Mouse (Mus musculus) ovary, postnatal 14 days (tissue): ENCODE measurements around the gene Hemgn.

Source experiments
- DNase-seq: peaks from one replicate; pipeline ENCODE4 v3.0.0; 2022; ENCODE audit warnings: low spot score

Gene Hemgn

DNA sequence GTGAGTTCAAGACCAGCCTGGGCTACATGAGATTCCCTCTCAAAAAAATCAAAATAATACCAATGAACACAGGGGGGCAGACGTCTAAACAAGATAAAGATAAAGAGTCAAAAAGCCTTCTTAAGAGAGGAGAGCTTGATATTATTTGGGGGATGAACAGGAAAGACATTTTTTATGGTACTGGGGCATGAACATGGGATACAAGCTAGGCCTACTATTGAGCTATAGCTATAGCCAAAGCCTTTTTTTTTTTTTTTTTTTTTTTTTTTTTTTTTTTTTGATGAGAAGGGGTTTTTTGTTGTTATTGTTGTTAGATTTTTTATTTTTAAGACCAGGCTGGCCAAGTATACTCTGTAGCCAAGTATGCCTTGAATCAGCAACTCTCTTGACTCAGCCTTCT lies 1.2 kb downstream of the Hemgn start:
- DNase-seq: no peak

- DNase-seq: no peak
These were observed 1.8 kb downstream of the Hemgn start for GRCm38 (mm10) chr4:46411489-46411888.

DNA sequence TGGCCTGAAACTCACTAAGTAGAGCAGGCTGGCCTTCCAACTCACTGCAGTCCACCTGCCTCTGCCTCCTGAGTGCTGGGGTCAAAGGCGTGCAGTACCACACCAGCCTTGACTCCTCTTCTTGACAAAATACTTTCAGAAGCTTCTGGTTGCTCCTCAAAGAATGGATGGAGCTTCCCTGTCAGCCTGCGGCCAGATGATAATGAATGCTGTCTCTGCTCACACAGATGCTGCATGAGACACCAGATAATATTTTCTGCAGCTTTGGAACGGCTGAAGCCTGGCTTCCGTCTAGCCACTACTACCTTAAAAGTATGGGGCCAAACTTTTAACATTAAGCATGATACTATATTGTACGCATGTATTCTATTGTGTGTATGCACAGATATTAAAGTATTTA lies 2.6 kb downstream of the Hemgn start:
- DNase-seq: no peak

- no peak for DNase-seq
These were observed 6.2 kb downstream of the Hemgn start for GRCm38 (mm10) chr4:46406966-46407703.

DNA sequence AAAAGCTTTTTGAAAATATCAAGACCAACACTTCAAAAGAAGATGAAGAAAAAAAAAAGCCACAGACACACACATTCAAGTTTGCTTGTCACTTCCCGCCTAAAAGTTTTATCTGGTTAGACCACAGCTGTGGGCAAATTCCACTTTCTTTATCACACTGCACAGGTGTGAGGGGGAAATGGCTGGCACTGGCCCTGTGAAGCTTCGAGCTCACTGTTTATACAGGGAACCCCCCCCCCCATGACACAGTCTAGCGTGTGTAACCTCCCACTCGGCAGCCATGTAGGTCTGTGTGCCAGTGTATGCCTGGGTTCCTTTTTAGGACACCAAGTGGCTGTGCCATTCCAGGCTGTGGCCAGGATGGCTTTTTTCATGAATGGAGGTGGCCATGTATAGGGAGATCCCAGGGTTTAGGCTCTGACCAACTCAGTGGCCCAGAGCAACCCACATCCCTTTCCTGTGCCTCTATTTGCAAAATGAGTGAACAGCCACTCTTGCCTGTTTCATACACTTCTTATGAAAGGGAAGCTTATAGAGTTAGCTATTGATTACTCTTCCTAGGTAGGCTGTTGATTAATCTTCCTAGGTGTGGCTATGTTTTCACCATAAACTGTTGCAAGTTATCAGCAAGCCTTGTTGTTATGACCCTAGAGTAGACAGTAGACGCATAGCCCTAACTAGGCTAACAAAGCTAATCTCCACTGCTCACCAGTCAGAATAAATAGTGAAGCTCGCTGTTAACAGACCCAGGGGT lies 9.1 kb downstream of the Hemgn start:
- no peak for DNase-seq

DNA sequence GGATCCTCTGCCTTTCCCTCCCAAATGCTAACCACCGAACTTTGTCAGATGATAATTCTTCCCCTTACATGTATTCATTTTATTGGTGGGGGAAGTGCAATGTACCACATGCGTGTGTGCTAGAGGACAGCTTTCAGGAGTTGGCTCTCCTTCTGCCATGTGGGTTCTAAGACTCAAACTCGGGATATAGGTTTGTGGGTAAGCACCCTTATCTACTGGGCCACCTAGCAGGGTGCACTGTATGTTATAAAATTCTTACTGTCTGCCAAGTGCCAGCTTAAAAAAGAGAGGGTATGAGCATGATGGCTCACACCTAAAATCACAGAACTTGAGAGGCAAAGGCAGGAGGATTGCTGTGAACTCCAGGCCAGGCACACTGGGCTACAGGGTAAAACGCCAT lies 14.5 kb downstream of the Hemgn start:
- no peak for DNase-seq

DNA sequence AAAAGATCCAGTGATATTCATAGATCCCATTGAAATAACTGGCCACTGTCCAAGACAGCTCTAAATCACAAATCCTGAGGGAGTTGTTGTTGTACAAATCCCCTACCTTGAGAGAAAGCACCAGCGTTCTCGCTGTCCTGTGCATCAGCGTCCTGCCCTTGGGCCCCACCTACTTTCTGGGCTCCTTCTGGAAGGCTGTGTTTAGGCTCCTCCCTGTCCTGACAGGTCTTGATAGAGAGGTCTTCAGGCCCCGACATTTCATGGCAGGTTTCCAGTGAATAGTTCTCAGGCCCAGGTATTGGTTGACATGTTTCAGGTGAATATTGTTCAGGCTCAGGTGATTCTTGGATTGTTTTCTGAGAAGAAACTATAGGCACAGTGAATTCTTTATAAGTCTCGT lies 17.6 kb downstream of the Hemgn start:
- no peak for DNase-seq

GRCm38 (mm10) chr4:46394388-46394787 lies 18.9 kb downstream of the Hemgn start:
- DNase-seq: no peak

- DNase-seq: peak; percentile 73
These were observed 22.8 kb downstream of the Hemgn start for GRCm38 (mm10) chr4:46390390-46390970.

DNA sequence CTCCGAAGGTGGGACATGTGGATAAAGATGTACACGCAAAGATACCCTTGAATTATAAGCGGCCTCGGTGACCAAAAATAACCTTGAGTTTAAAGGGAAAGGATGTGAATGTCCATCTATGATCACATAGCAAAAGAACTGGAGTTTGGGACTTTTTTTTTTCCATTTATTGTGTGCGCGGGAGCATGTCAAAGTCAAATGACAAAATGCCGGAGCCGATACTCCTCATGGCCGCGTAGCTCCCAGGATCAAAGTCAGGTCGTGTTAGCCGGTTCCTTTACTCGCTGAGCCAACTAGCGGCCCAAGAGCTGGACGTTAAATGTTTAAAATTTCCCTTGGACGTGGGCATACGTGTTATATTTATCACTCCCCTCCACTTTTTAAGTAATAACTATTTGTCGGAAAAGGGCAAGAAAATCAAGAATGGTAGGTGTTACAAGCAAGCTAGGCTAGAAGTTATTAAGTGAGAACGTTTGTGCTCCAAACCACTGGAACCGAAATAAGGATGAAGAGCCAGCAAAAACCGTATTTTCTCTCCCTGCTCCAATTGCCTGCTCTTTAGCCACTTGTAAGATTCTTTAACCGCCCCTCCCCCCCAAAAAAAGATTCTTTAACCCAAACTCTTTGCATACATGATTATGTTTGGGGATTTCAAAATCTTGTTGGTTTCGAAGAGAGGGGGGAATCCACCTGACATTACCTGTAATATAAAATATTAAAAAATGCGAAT lies 23.5 kb downstream of the Hemgn start:
- no peak for DNase-seq

DNA sequence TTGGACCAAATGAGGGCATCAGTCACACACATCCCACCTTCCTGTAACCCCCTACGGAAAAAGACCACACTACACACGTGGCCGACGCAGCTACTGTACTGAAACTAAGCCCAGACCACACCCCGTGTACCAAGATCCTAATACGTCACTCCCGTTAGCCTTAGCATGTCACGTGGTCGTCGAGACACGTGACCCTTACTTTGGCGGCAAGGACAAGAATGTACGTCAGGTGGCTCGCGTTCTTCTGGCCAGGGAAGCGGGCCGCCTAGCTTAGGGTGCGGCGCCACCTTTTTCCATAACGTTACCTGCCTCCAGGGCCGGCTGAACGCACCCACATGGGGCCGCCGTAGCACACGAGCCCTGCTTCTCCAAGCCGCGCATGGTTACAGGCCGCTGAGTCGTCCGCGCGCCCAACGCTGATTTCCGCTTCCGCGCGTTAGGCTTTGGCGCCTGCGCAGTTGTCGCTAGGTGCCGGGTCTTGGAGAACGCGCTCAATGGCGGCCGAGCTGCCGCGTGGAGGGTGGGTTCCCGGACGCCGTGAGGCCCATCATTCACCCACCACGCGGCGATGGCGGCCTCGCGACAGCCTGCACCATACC lies 24.2 kb downstream of the Hemgn start, which contains the start of gene Trmo:
Gene Trmo (minus strand): TSS at position 425 of the 599 bp plus-strand sequence.
- DNase-seq: peak; percentile 91

DNA sequence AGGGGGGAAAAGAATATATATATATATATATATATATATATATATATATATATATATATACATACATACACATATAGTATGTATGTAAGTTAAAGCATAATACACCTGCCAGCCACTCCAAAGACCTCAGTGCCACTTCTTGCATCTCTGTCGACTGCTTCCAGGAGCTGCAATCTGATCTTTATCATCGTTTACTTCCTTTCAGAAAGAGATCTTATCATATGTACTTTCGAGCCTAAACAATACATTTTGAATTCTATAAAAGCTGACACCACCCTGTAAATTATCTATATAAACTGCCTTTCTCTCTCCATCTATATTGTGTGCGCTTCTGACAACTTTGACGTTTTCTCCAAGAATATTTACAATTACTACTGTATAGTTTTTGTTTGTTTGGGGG lies 24.8 kb downstream of the Hemgn start:
- DNase-seq: no peak

DNA sequence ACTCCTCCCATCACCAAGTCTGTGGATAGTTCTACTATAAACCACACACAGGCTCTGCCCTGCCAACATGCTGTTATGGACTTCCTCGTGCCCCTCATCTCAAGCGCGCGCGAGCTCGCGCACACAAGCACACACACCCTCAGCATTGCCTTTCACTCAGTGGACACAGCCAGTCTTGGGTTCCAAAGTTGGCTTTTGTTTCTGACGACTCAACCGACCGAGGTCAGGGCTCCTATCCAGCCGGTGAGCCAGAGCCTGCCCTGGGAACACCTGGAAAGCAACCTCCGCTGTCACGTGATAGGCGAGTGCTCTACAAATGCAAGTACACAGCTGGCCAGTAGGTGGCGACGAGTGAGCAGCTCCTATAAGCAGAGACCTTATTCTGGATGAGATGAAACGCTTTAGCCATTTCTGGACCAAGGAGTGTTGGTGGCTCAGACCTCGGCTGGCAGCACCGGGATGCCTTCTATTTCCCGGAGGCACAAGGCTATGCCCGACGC lies 38.4 kb downstream of the Hemgn start:
- DNase-seq: peak; percentile 65

- DNase-seq: no peak
These were observed 38.9 kb downstream of the Hemgn start for GRCm38 (mm10) chr4:46374455-46374854.

- DNase-seq: peak; percentile 58
These were observed 42.3 kb downstream of the Hemgn start for GRCm38 (mm10) chr4:46371030-46371429.

- no peak for DNase-seq
These were observed 42.9 kb downstream of the Hemgn start for GRCm38 (mm10) chr4:46370406-46370805.

GRCm38 (mm10) chr4:46369070-46369469 lies 44.2 kb downstream of the Hemgn start:
- DNase-seq: no peak

- DNase-seq: no peak
These were observed 45.8 kb downstream of the Hemgn start for GRCm38 (mm10) chr4:46367487-46367959.

DNA sequence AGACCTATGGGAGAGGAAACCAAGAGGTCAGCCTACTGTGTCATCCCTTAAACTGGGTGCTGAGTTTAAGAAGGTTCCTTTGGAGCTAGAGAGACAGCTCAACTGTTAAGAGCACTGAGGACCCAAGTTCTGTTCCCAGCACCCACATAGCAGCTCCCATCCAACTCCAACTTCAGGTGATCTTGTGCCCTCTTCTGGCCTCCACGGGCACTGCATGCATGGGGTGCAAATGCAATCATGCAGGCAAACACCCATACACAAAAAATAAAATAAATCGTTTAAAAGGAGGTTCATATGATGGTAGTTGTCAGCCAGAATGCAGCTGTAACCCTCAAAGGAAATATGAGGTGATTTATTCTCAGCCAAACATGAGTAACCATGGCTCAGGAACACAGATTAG lies 48.9 kb downstream of the Hemgn start:
- no peak for DNase-seq

GRCm38 (mm10) chr4:46361258-46361657 lies 52.0 kb downstream of the Hemgn start:
- DNase-seq: no peak

DNA sequence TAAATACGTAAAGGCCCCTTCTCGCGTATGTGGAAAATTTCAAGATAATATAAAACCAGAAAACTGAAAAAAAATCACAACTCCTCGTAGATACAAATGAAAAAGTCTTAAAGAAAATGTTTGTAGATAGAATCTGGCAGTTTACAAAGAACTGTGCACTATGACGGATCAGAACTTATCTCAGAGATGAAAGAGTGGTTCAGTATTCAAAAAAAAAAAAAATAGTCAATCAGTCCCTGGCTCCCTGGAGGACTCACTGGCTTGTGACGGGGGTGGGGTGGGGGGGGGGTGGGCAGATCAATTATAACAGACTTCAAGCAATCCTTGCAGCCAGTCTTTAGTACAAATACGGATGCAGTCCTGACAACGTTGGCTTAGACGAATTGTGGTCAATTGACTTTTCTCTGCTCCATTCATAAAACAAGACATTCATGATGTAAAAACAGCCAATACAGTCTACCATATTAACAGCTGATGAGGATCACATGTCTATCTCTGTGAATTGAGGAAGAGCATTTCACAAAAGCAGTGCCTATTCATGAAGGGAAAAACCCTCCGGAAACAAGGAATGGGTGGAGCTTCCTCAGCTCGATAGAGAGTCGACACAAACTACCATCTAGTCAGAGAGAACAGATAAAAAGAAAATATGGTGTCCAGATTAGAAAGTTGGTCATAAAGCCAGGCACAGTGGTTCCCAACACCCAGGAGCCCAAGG lies 53.6 kb downstream of the Hemgn start:
- no peak for DNase-seq
